ENCODE assay signal across 8 mouse cellular contexts in genomic region chr10:84388357-84389141, GRCm38 (mm10). TPM values are rescaled to one million over a fixed set of nuclear protein-coding genes. Genes with fewer than 3 reads are reported as not detected.
A peak's percentile ranks its signal among the peaks of the same experiment; 100 is the strongest.
DNase-seq lines count a peak whose midpoint lies in the region; ATAC-seq and TF ChIP-seq lines count a peak whose summit lies in the region.

No protein-coding gene starts in this region.

- no peaks in the 10 kb centered on the region for H3K27me3 ChIP-seq in forebrain, embryonic 14.5 days (replicated peaks; ENCODE audit: control insufficient read depth, insufficient read depth, low read length)
- H3K27me3 ChIP-seq in hindbrain, embryonic 10.5 days (ENCODE audit: insufficient read depth, poor library complexity, severe bottlenecking), result no peaks in the 10 kb centered on the region
- H3K27me3 ChIP-seq in liver, embryonic 11.5 days (replicated peaks; ENCODE audit: control insufficient read depth, insufficient read depth, low read length), result no peaks in the 10 kb centered on the region; the same call in 1 of the 2 replicates
- no peaks in the 10 kb centered on the region for H3K27me3 ChIP-seq in myocyte (ENCODE audit: control insufficient read depth, insufficient read depth, insufficient read length)

- peak overlapping the region; percentile 89 for H3K27ac ChIP-seq in layer of hippocampus, adult 2 months
- peak overlapping the region; percentile 79 for H3K27ac ChIP-seq in forebrain, embryonic 14.5 days (ENCODE audit: low read depth, low read length)
- H3K27ac ChIP-seq in hindbrain, embryonic 10.5 days, result peak overlapping the region; percentile 79
- no peak overlapping the region for H3K27ac ChIP-seq in liver, embryonic 11.5 days (ENCODE audit: low read depth, low read length)

- H3ac ChIP-seq in myocyte (ENCODE audit: control insufficient read depth, insufficient read length), result no peak overlapping the region

- no peaks in the 10 kb centered on the region for H3K79me2 ChIP-seq in myocyte (ENCODE audit: control insufficient read depth, insufficient read depth)

- no peak for ATAC-seq in forebrain, embryonic 14.5 days
- no peak; the same call in 1 of the 2 replicates for ATAC-seq in liver, embryonic 11.5 days (replicated peaks; ENCODE audit: low FRiP score)

- peaks cover 5% of the 10 kb centered on the region; the same call in 1 of the 2 replicates for H3K36me3 ChIP-seq in forebrain, embryonic 14.5 days (ENCODE audit: control insufficient read depth, insufficient read depth, low read length)
- peaks cover 60% of the 10 kb centered on the region for H3K36me3 ChIP-seq in hindbrain, embryonic 10.5 days
- no peaks in the 10 kb centered on the region for H3K36me3 ChIP-seq in liver, embryonic 11.5 days (ENCODE audit: control insufficient read depth, insufficient read depth, low read length)
- H3K36me3 ChIP-seq in myocyte (ENCODE audit: control insufficient read depth, insufficient read depth), result no peaks in the 10 kb centered on the region

- WGBS in forebrain, embryonic 14.5 days, result 68% methylated on average over 22 of the region's 22 CpGs
- 44% methylated on average over 22 of the region's 22 CpGs for WGBS in hindbrain, embryonic 10.5 days
- WGBS in liver, embryonic 11.5 days, result 26% methylated on average over 22 of the region's 22 CpGs

- no peak for TF ChIP-seq CTCF in layer of hippocampus, adult 2 months (conservative IDR thresholded peaks at IDR 0.05)

- no peak overlapping the region for H3K4me3 ChIP-seq in layer of hippocampus, adult 2 months
- no peak overlapping the region for H3K4me3 ChIP-seq in forebrain, embryonic 14.5 days (ENCODE audit: low read depth, low read length)
- H3K4me3 ChIP-seq in hindbrain, embryonic 10.5 days, result no peak overlapping the region
- no peak overlapping the region for H3K4me3 ChIP-seq in liver, embryonic 11.5 days (ENCODE audit: low read depth, low read length)
- H3K4me3 ChIP-seq in myocyte, result peak overlapping the region; percentile 3

- H3K9ac ChIP-seq in forebrain, embryonic 14.5 days (ENCODE audit: low read length), result no peak overlapping the region; the same call in 1 of the 2 replicates
- no peak overlapping the region for H3K9ac ChIP-seq in liver, embryonic 11.5 days (ENCODE audit: low read depth, low read length)

- TF ChIP-seq POLR2A in myocyte (IDR thresholded peaks at IDR 0.05; ENCODE audit: insufficient read length, low read depth), result peak; percentile 36

- peaks cover 33% of the 10 kb centered on the region for H3K4me1 ChIP-seq in forebrain, embryonic 14.5 days (ENCODE audit: control insufficient read depth, insufficient read depth, low read length)
- peaks cover 99% of the 10 kb centered on the region for H3K4me1 ChIP-seq in hindbrain, embryonic 10.5 days (replicated peaks)
- H3K4me1 ChIP-seq in liver, embryonic 11.5 days (replicated peaks; ENCODE audit: control insufficient read depth, insufficient read depth, low read length), result peaks cover 27% of the 10 kb centered on the region

- DNase-seq in layer of hippocampus, adult 2 months (ENCODE audit: low spot score in 2 of 2), result no peak
- DNase-seq in layer of hippocampus, adult 9-10 months (ENCODE audit: low spot score), result no peak
- DNase-seq in forebrain, embryonic 14.5 days (ENCODE audit: low spot score), result no peak
- DNase-seq in hindbrain, embryonic 10.5 days (ENCODE audit: low spot score), result peak; percentile 44
- no peak for DNase-seq in liver, embryonic 11.5 days (ENCODE audit: low spot score)
- no peak for DNase-seq in testis, postnatal 10 days (ENCODE audit: low spot score)
- no peak for DNase-seq in adrenal gland, postnatal 4 days (ENCODE audit: low spot score in 2 of 2)

- no peaks in the 10 kb centered on the region for H3K9me3 ChIP-seq in forebrain, embryonic 14.5 days (replicated peaks; ENCODE audit: control insufficient read depth, low read length)
- H3K9me3 ChIP-seq in hindbrain, embryonic 10.5 days, result no peaks in the 10 kb centered on the region
- H3K9me3 ChIP-seq in liver, embryonic 11.5 days (ENCODE audit: control insufficient read depth, low read length), result no peaks in the 10 kb centered on the region

- no peak overlapping the region for H3K4me2 ChIP-seq in forebrain, embryonic 14.5 days (ENCODE audit: low read length)
- H3K4me2 ChIP-seq in liver, embryonic 11.5 days, result peak overlapping the region; percentile 24; the same call in 1 of the 2 replicates
- H3K4me2 ChIP-seq in myocyte (ENCODE audit: low read depth), result peak overlapping the region; percentile 60

TF ChIP-seq in myocyte, 11 proteins besides CTCF, POLR2A, EP300 and RAD21:
- TF ChIP-seq E2F4 (IDR thresholded peaks at IDR 0.05; ENCODE audit: insufficient read depth) (no peak), REST (IDR thresholded peaks at IDR 0.05; ENCODE audit: insufficient read depth, insufficient read length) (no peak), MYOG (IDR thresholded peaks at IDR 0.05; ENCODE audit: control insufficient read depth in 1 of 3, insufficient read depth in 1 of 3, insufficient read length in 2 of 3, low read depth in 2 of 3) (peak in 1 of 3 experiments; percentile 62), TCF12 (IDR thresholded peaks at IDR 0.05; ENCODE audit: insufficient read depth, poor library complexity, severe bottlenecking) (no peak), MAX (IDR thresholded peaks at IDR 0.05; ENCODE audit: low read depth) (no peak), POLR2AphosphoS2 (IDR thresholded peaks at IDR 0.05; ENCODE audit: insufficient read length, low read depth) (peak; percentile 26), CEBPB (IDR thresholded peaks at IDR 0.05; ENCODE audit: insufficient read depth, poor library complexity, severe bottlenecking) (no peak), TCF3 (IDR thresholded peaks at IDR 0.05; ENCODE audit: insufficient read length, low read depth) (no peak), SRF (IDR thresholded peaks at IDR 0.05; ENCODE audit: control insufficient read depth, insufficient read length, low read depth) (no peak), USF1 (IDR thresholded peaks at IDR 0.05; ENCODE audit: low read depth) (peak; percentile 60), MYOD1 (IDR thresholded peaks at IDR 0.05; ENCODE audit: control insufficient read depth in 1 of 3, insufficient read length in 2 of 3, low read depth in 2 of 3) (peak in 1 of 3 experiments; percentile 49)

RNA-seq across cellular contexts. Expression of gene Nuak1, which starts 51.8 kb away (rescaled TPM):
- total RNA-seq in layer of hippocampus, adult 2 months (2021), result 10 to 100 TPM; 47.9 to 51.4 TPM
- 12.6 and 12.9 TPM in 2 replicates for polyA plus RNA-seq in forebrain, embryonic 14.5 days (2014; fragmentation: Nextera tagmentation; extraction: Ambion mirVana)
- 3.1 and 3.7 TPM in 2 replicates for polyA plus RNA-seq in hindbrain, embryonic 10.5 days (2016; fragmentation: Nextera tagmentation; extraction: Ambion mirVana)
- 0.47 and 0.70 TPM in 2 replicates for polyA plus RNA-seq in liver, embryonic 11.5 days (2014; fragmentation: Nextera tagmentation; extraction: Ambion mirVana)
- polyA plus RNA-seq in myocyte (2012; fragmentation: generic; extraction: Trizol), result 21.8 TPM
- 10 to 100 TPM; 13.4 to 13.5 TPM for total RNA-seq in adrenal gland, postnatal 4 days (2021)
